ENCODE assay signal across 30 mouse cellular contexts in genomic region chr5:45690802-45691201, GRCm38 (mm10). TPM values are rescaled to one million over a fixed set of nuclear protein-coding genes. Genes with fewer than 3 reads are reported as not detected.
"Had no signal": no experiment of that assay in that cellular context is flagged by ENCODE, and none has a peak within 500 bp of the region (broad histone marks: within the 10 kb centered on the region; RNA-seq: fewer than 3 reads in every experiment).

No protein-coding gene starts in this region.

- H3K27ac ChIP-seq: heart, adult 2 months; heart, embryonic 13.5 days; heart, embryonic 15.5 days; hindbrain, embryonic 13.5 days; hindbrain, embryonic 15.5 days; hindbrain, postnatal 0 days; kidney, embryonic 15.5 days; kidney, postnatal 0 days; left cerebral cortex, adult 2 months; limb, embryonic 13.5 days; limb, embryonic 15.5 days; liver, embryonic 14.5 days had no signal

- H3K9me3 ChIP-seq: heart, embryonic 13.5 days; heart, embryonic 15.5 days; hindbrain, embryonic 13.5 days; hindbrain, embryonic 15.5 days; kidney, embryonic 15.5 days; limb, embryonic 13.5 days; limb, embryonic 15.5 days had no signal

- H3K27me3 ChIP-seq: heart, embryonic 13.5 days; heart, embryonic 15.5 days; hindbrain, embryonic 13.5 days; hindbrain, embryonic 15.5 days; kidney, embryonic 15.5 days; limb, embryonic 13.5 days; limb, embryonic 15.5 days had no signal

- ATAC-seq: hindbrain, postnatal 0 days; intestine, embryonic 16.5 days had no signal

- H3K4me2 ChIP-seq: heart, embryonic 11.5 days; heart, embryonic 13.5 days; heart, embryonic 15.5 days; hindbrain, embryonic 13.5 days; hindbrain, embryonic 15.5 days; kidney, embryonic 15.5 days; limb, embryonic 13.5 days; limb, embryonic 15.5 days had no signal

- H3K4me1 ChIP-seq: heart, embryonic 13.5 days; heart, embryonic 15.5 days; hindbrain, embryonic 13.5 days; hindbrain, embryonic 15.5 days; kidney, embryonic 15.5 days; limb, embryonic 13.5 days; limb, embryonic 15.5 days had no signal

- H3K9ac ChIP-seq: heart, embryonic 13.5 days; heart, embryonic 15.5 days; hindbrain, embryonic 13.5 days; hindbrain, embryonic 15.5 days; kidney, embryonic 15.5 days; limb, embryonic 13.5 days; limb, embryonic 15.5 days; liver, embryonic 14.5 days had no signal

- H3K36me3 ChIP-seq: hindbrain, embryonic 13.5 days; hindbrain, embryonic 15.5 days; limb, embryonic 15.5 days had no signal

- DNase-seq: gastrocnemius, postnatal 14 days; gastrocnemius, postnatal 36 days; heart, adult 11 months; heart, adult 2 months; heart, postnatal 14 days; heart, postnatal 36 days; kidney, adult 11 months; kidney, adult 2 months; kidney, adult 9 months; kidney, postnatal 14 days; kidney, postnatal 36 days; layer of hippocampus, adult 9-11 months; left cerebral cortex, postnatal 4 days had no signal

- H3K4me3 ChIP-seq: heart, adult 2 months; heart, embryonic 13.5 days; heart, embryonic 15.5 days; hindbrain, embryonic 13.5 days; hindbrain, embryonic 15.5 days; kidney, embryonic 15.5 days; left cerebral cortex, adult 2 months; limb, embryonic 13.5 days; limb, embryonic 15.5 days had no signal

RNA-seq across cellular contexts. Expression of gene Ncapg, which starts 21.1 kb away (rescaled TPM):
- total RNA-seq: gastrocnemius, adult 18-20 months; gastrocnemius, adult 8-10 months had no signal

RNA-seq across cellular contexts. Expression of gene Fam184b, which starts 51.4 kb away (rescaled TPM):
- total RNA-seq: hematopoietic stem cell, adult 5-6 weeks had no signal
- polyA plus RNA-seq: heart, adult 2 months; heart, postnatal 0 days had no signal
